Mouse (Mus musculus) liver, embryonic 14.5 days (tissue): Measurements from ENCODE around the gene Nipal3. TPM values are rescaled to one million over a fixed set of nuclear protein-coding genes. Genes with fewer than 3 reads are reported as not detected.

Experiments used
- ATAC-seq: fragments of 200-750 bp; cut with Nextera tagmentation; 2 replicates; pipeline ENCODE4 v1.8.0; 2017; ENCODE audit warnings: moderate number of reproducible peaks, mild to moderate bottlenecking, moderate library complexity; ENCODE audit not compliant: insufficient read depth
- DNase-seq, 3 experiments: peaks; one replicate each; pipeline ENCODE4 v3.0.0-alpha.2; 2012 to 2013; ENCODE audit warnings: low read depth in 3 of 3, low spot score in 3 of 3
- H3K27ac ChIP-seq: fragments of 300-500 bp; sonication (generic); 2 replicates; pipeline ENCODE4 v1.5.1; 2014; ENCODE audit warnings: moderate library complexity, mild to moderate bottlenecking, control low read depth, inconsistent platforms
- H3K27me3 ChIP-seq: fragments of 300-500 bp; sonication (generic); 2 replicates; pipeline ENCODE4 v1.6.1; 2014; ENCODE audit warnings: mild to moderate bottlenecking, low read length, moderate library complexity; ENCODE audit not compliant: control insufficient read depth, insufficient read depth
- H3K36me3 ChIP-seq: fragments of 300-500 bp; sonication (generic); replicated peaks from 2 replicates; pipeline ENCODE4 v1.6.1; 2014; ENCODE audit warnings: low read depth; ENCODE audit not compliant: control insufficient read depth, insufficient read depth
- H3K4me1 ChIP-seq, 2 experiments: fragments of 200-500 bp in 1 of 2; fragments of 300-500 bp in 1 of 2; sonication (generic) in 1 of 2; replicated peaks; 2 replicates each; pipeline ENCODE4 v1.6.1; 2012 to 2014; ENCODE audit warnings: antibody characterized with exemption in 1 of 2, inconsistent platforms in 1 of 2, low read length in 1 of 2; ENCODE audit not compliant: control insufficient read depth in 2 of 2, insufficient read depth in 2 of 2
- H3K4me2 ChIP-seq: fragments of 300-500 bp; sonication (generic); 2 replicates; pipeline ENCODE4 v1.6.1; 2014; ENCODE audit warnings: low read depth, mild to moderate bottlenecking, control low read depth, moderate library complexity
- H3K4me3 ChIP-seq, 2 experiments: fragments of 200-500 bp in 1 of 2; fragments of 300-500 bp in 1 of 2; sonication (generic) in 1 of 2; 2 replicates each; pipeline ENCODE4 v1.5.1; 2012 to 2014; ENCODE audit warnings: low read depth in 2 of 2, low read length in 2 of 2, mild to moderate bottlenecking in 2 of 2, control low read depth in 1 of 2, inconsistent platforms in 1 of 2, moderate library complexity in 1 of 2; ENCODE audit not compliant: insufficient read depth in 1 of 2
- H3K9ac ChIP-seq: fragments of 300-500 bp; sonication (generic); replicated peaks from 2 replicates; pipeline ENCODE4 v1.6.1; 2014; ENCODE audit warnings: mild to moderate bottlenecking, control low read depth, moderate library complexity
- H3K9me3 ChIP-seq: fragments of 300-500 bp; sonication (generic); 2 replicates; pipeline ENCODE4 v1.6.1; 2016; ENCODE audit warnings: low read length, mixed read lengths; ENCODE audit not compliant: control insufficient read depth
- CTCF ChIP-seq: IDR thresholded peaks from 2 replicates; pipeline ENCODE4 v1.5.1; 2016; ENCODE audit warnings: antibody characterized with exemption, low read depth, control low read depth
- EP300 ChIP-seq: IDR thresholded peaks from 2 replicates; pipeline ENCODE4 v1.6.1; 2016; ENCODE audit warnings: antibody characterized with exemption, low read depth
- WGBS: fragments of 180-500 bp; shearing (Covaris S2); extraction: QIAGEN DNeasy Blood & Tissue Kit; methylation state at CpG from one replicate; pipeline ENCODE4 v1.1.7; 2014; ENCODE audit not compliant: insufficient replicate concordance; 5-methylcytosine and 5-hydroxymethylcytosine counted together
- polyA plus RNA-seq, 2 experiments: library from polyadenylated mRNA; depleted of rRNA in 1 of 2; stranded (reverse) in 1 of 2; unstranded in 1 of 2; fragments of >200 nt; fragmentation: Nextera tagmentation in 1 of 2; extraction: Ambion mirVana in 1 of 2; gene quantifications; 2 replicates each; pipeline versions ENCODE4 v1.2.1 to v1.2.3; 2012 to 2014

Gene Nipal3
- polyA plus RNA-seq, 2 experiments: 2.5 to 2.9 TPM

GRCm38 (mm10) chr4:135404916-135405315 is 89.9 kb downstream of the Nipal3 start:
- Histone ChIP-seq H3K4me1 (peaks cover 15 to 27% of the 10 kb centered on the region in 2 experiments), H3K36me3 (no peaks in the 10 kb centered on the region), H3K4me2 (peak overlapping the region; percentile 44), H3K27ac (peak overlapping the region; percentile 19), H3K27me3 (peaks cover 3% of the 10 kb centered on the region; the same call in 1 of the 2 replicates), H3K4me3 (no peak overlapping the region), H3K9me3 (no peaks in the 10 kb centered on the region), H3K9ac (0 out of 2 replicates have a peak overlapping the region, but pooled peaks have one; percentile 14)
- ATAC-seq (peak; percentile 91), DNase-seq (peak; percentile 24 to 53 (median 45))
- WGBS: 45% methylated on average over 2 of the region's 2 CpGs
- TF ChIP-seq EP300: no peak
- no peak for TF ChIP-seq CTCF

DNA sequence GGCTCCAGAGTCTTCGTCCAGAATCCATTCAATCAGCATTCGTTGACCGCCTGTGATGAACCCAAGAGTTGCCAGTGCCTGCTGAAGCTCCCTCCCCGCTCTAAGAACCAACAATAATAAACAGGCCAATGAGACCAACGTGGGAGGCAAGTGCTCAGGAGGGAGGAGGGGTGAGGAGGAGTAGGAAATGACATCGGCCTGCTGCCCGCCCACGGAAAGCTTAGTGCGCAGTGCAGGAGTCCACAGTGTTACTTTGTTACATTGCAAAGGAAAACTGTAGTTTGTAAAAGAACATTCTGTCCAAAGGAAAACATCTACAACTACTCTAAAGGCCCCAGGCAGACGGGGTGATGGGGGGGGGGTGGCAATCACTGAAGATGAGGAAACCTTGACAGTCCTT is 90.8 kb downstream of the Nipal3 start:
- H3K9me3 ChIP-seq: no peaks in the 10 kb centered on the region
- H3K9ac ChIP-seq: no peak overlapping the region
- no peak overlapping the region for H3K4me2 ChIP-seq
- peaks cover 8% of the 10 kb centered on the region for H3K27me3 ChIP-seq
- no peak overlapping the region for H3K4me3 ChIP-seq
- H3K27ac ChIP-seq: no peak overlapping the region
- 75% methylated on average over 10 of the region's 10 CpGs for WGBS
- DNase-seq (no peak), ATAC-seq (no peak)
- no peaks in the 10 kb centered on the region for H3K36me3 ChIP-seq
- H3K4me1 ChIP-seq: peaks cover 15 to 27% of the 10 kb centered on the region in 2 experiments
- TF ChIP-seq EP300 (no peak), CTCF (no peak)

- Histone ChIP-seq H3K4me1 (peaks cover 15 to 27% of the 10 kb centered on the region in 2 experiments), H3K27me3 (peaks cover 30% of the 10 kb centered on the region), H3K27ac (no peak overlapping the region), H3K36me3 (no peaks in the 10 kb centered on the region), H3K4me2 (no peak overlapping the region), H3K9ac (no peak overlapping the region), H3K4me3 (no peak overlapping the region), H3K9me3 (no peaks in the 10 kb centered on the region)
- DNase-seq (no peak), ATAC-seq (no peak)
- WGBS: 47% methylated on average over 7 of the region's 7 CpGs
- TF ChIP-seq CTCF (no peak), EP300 (no peak)
Observed at GRCm38 (mm10) chr4:135401881-135402280, 93.0 kb downstream of the Nipal3 start.

DNA sequence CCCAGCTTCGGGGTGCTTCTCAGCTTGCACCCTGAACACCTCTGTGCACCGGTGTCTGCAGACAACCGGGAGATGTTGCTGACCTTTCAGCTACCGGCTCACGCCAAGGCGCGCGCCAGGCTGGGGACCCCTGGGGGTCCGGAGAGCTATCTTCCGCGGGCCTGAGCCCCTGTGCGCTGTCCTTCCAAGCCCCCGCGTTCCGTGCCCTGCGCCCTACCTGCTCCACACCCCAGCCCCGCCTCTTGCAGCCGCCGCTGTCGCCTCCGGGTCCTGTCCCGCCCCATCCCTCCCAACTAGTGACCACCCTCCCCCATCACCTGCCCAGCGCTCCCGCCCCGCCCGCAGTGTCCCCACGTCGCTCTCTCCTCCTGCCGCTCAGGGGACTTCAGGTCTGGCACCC is 96.8 kb downstream of the Nipal3 start, which contains the start of gene Ncmap:
TSS of gene Ncmap (minus strand) at position 237 of the 400 bp plus-strand sequence.
- no peaks in the 10 kb centered on the region for H3K4me1 ChIP-seq
- H3K4me3 ChIP-seq: peak within 1 kb of the TSS in 1 of 2 experiments; percentile 2; a peak in 2 of 4 replicates
- H3K9me3 ChIP-seq: no peaks in the 10 kb centered on the region
- DNase-seq (no peak), ATAC-seq (no peak)
- H3K9ac ChIP-seq: no peak within 1 kb of the TSS
- peaks cover 33% of the 10 kb centered on the region for H3K27me3 ChIP-seq
- no peak within 1 kb of the TSS for H3K27ac ChIP-seq
- peak within 1 kb of the TSS; percentile 5 for H3K4me2 ChIP-seq
- H3K36me3 ChIP-seq: no peaks in the 10 kb centered on the region
- TF ChIP-seq EP300: no peak
- TF ChIP-seq CTCF: no peak
- 2% methylated on average over 29 of the region's 29 CpGs for WGBS

GRCm38 (mm10) chr4:135397551-135397950 is 97.3 kb downstream of the Nipal3 start:
- Histone ChIP-seq H3K27ac (no peak overlapping the region), H3K27me3 (peaks cover 33% of the 10 kb centered on the region), H3K4me2 (peak overlapping the region; percentile 5), H3K4me1 (no peaks in the 10 kb centered on the region), H3K4me3 (peak overlapping the region in 1 of 2 experiments; percentile 2; a peak in 1 of 4 replicates), H3K36me3 (no peaks in the 10 kb centered on the region), H3K9me3 (no peaks in the 10 kb centered on the region), H3K9ac (no peak overlapping the region)
- ATAC-seq (no peak), DNase-seq (no peak)
- 6% methylated on average over 16 of the region's 16 CpGs for WGBS
- TF ChIP-seq EP300: no peak
- no peak for TF ChIP-seq CTCF
